Mouse (Mus musculus): ENCODE data around the gene Greb1. TPM values are rescaled to one million over a fixed set of nuclear protein-coding genes. Genes with fewer than 3 reads are reported as not detected.

Gene Greb1
- polyA plus RNA-seq, 1 experiment = 0.44 TPM

GRCm38 (mm10) chr12:16694783-16695182 lies 105.9 kb downstream of the Greb1 start:
- Histone ChIP-seq H3K79me2 (ENCODE audit: control insufficient read depth, insufficient read depth) (no peaks in the 10 kb centered on the region), H3ac (ENCODE audit: control insufficient read depth, insufficient read length) (no peak overlapping the region), H3K4me2 (ENCODE audit: low read depth) (no peak overlapping the region), H3K36me3 (ENCODE audit: control insufficient read depth, insufficient read depth) (no peaks in the 10 kb centered on the region), H3K4me3 (no peak overlapping the region), H3K27me3 (ENCODE audit: control insufficient read depth, insufficient read depth, insufficient read length) (peaks cover 5% of the 10 kb centered on the region)
- TF ChIP-seq REST (IDR thresholded peaks at IDR 0.05; ENCODE audit: insufficient read depth, insufficient read length) (no peak), MYOD1 (IDR thresholded peaks at IDR 0.05; ENCODE audit: control insufficient read depth in 1 of 3, insufficient read length in 2 of 3, low read depth in 2 of 3) (no peak), E2F4 (IDR thresholded peaks at IDR 0.05; ENCODE audit: insufficient read depth) (no peak), TCF12 (IDR thresholded peaks at IDR 0.05; ENCODE audit: insufficient read depth, poor library complexity, severe bottlenecking) (no peak), USF1 (IDR thresholded peaks at IDR 0.05; ENCODE audit: low read depth) (no peak), POLR2AphosphoS2 (IDR thresholded peaks at IDR 0.05; ENCODE audit: insufficient read length, low read depth) (no peak), CEBPB (IDR thresholded peaks at IDR 0.05; ENCODE audit: insufficient read depth, poor library complexity, severe bottlenecking) (no peak), TCF3 (IDR thresholded peaks at IDR 0.05; ENCODE audit: insufficient read length, low read depth) (no peak), POLR2A (IDR thresholded peaks at IDR 0.05; ENCODE audit: insufficient read length, low read depth) (no peak), MYOG (IDR thresholded peaks at IDR 0.05; ENCODE audit: control insufficient read depth in 1 of 3, insufficient read depth in 1 of 3, insufficient read length in 2 of 3, low read depth in 2 of 3) (no peak), MAX (IDR thresholded peaks at IDR 0.05; ENCODE audit: low read depth) (no peak), SRF (IDR thresholded peaks at IDR 0.05; ENCODE audit: control insufficient read depth, insufficient read length, low read depth) (no peak)

DNA sequence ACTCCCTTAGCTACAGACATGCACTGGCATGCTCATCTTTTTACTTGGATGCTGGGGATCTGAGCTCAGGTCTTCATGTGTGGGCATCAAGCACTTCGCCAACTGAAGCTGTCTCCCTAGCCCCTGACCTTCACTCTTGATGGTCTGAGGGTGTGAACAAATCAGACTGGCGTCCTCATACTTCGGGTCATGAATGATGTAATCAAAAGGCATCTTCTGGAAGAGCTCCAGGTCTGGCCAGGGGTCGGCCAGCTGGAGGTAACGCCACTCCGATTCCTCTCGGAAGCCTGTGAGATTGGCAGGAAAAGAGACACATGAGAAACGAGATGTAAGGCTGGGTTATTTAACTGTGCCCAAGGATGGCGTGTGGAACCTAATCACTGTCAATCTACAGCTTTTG lies 110.1 kb downstream of the Greb1 start:
- no peak overlapping the region for H3K4me3 ChIP-seq
- TF ChIP-seq CEBPB (IDR thresholded peaks at IDR 0.05; ENCODE audit: insufficient read depth, poor library complexity, severe bottlenecking) (no peak), MYOD1 (IDR thresholded peaks at IDR 0.05; ENCODE audit: control insufficient read depth in 1 of 3, insufficient read length in 2 of 3, low read depth in 2 of 3) (no peak), TCF12 (IDR thresholded peaks at IDR 0.05; ENCODE audit: insufficient read depth, poor library complexity, severe bottlenecking) (no peak)
- no peaks in the 10 kb centered on the region for H3K79me2 ChIP-seq (ENCODE audit: control insufficient read depth, insufficient read depth)
- H3K4me2 ChIP-seq (ENCODE audit: low read depth) = no peak overlapping the region
- peaks cover 8% of the 10 kb centered on the region for H3K27me3 ChIP-seq (ENCODE audit: control insufficient read depth, insufficient read depth, insufficient read length)
- no peak overlapping the region for H3ac ChIP-seq (ENCODE audit: control insufficient read depth, insufficient read length)
- no peaks in the 10 kb centered on the region for H3K36me3 ChIP-seq (ENCODE audit: control insufficient read depth, insufficient read depth)

DNA sequence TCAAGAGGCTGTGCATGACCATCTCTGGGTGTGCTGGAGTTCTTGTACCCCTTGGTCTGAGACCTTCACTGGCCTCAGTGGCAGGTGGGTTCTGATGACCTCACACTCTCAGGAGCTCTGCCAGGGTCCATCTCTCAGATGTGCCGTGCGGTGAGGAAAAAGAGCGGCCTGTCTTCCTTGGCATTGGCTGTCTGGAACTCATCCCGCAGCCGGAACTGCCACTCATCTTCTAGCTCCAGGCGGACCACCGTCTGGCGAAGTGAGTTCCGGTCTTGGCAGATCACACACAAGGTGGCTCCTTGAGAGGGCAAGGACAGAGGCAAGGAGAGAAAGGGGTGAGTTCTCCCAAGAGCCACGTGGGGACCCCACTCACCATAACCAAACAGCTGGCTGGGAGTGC lies 128.4 kb downstream of the Greb1 start:
- no peak overlapping the region for H3K4me2 ChIP-seq (ENCODE audit: low read depth)
- no peak overlapping the region for H3K4me3 ChIP-seq
- no peaks in the 10 kb centered on the region for H3K79me2 ChIP-seq (ENCODE audit: control insufficient read depth, insufficient read depth)
- H3K27me3 ChIP-seq (ENCODE audit: control insufficient read depth, insufficient read depth, insufficient read length) = peaks cover 12% of the 10 kb centered on the region
- H3K36me3 ChIP-seq (ENCODE audit: control insufficient read depth, insufficient read depth) = no peaks in the 10 kb centered on the region
- no peak for TF ChIP-seq CEBPB (IDR thresholded peaks at IDR 0.05; ENCODE audit: insufficient read depth, poor library complexity, severe bottlenecking)
- no peak for TF ChIP-seq POLR2A (IDR thresholded peaks at IDR 0.05; ENCODE audit: insufficient read length, low read depth)
- no peak for TF ChIP-seq SRF (IDR thresholded peaks at IDR 0.05; ENCODE audit: control insufficient read depth, insufficient read length, low read depth)
- TF ChIP-seq MAX (IDR thresholded peaks at IDR 0.05; ENCODE audit: low read depth) = no peak
- TF ChIP-seq MYOD1 (IDR thresholded peaks at IDR 0.05; ENCODE audit: control insufficient read depth in 1 of 3, insufficient read length in 2 of 3, low read depth in 2 of 3) = no peak
- TF ChIP-seq POLR2AphosphoS2 (IDR thresholded peaks at IDR 0.05; ENCODE audit: insufficient read length, low read depth) = no peak
- TF ChIP-seq TCF3 (IDR thresholded peaks at IDR 0.05; ENCODE audit: insufficient read length, low read depth) = no peak
- TF ChIP-seq USF1 (IDR thresholded peaks at IDR 0.05; ENCODE audit: low read depth) = no peak
- no peak for TF ChIP-seq REST (IDR thresholded peaks at IDR 0.05; ENCODE audit: insufficient read depth, insufficient read length)
- TF ChIP-seq TCF12 (IDR thresholded peaks at IDR 0.05; ENCODE audit: insufficient read depth, poor library complexity, severe bottlenecking) = no peak
- no peak for TF ChIP-seq E2F4 (IDR thresholded peaks at IDR 0.05; ENCODE audit: insufficient read depth)
- no peak for TF ChIP-seq MYOG (IDR thresholded peaks at IDR 0.05; ENCODE audit: control insufficient read depth in 1 of 3, insufficient read depth in 1 of 3, insufficient read length in 2 of 3, low read depth in 2 of 3)
- no peak overlapping the region for H3ac ChIP-seq (ENCODE audit: control insufficient read depth, insufficient read length)

DNA sequence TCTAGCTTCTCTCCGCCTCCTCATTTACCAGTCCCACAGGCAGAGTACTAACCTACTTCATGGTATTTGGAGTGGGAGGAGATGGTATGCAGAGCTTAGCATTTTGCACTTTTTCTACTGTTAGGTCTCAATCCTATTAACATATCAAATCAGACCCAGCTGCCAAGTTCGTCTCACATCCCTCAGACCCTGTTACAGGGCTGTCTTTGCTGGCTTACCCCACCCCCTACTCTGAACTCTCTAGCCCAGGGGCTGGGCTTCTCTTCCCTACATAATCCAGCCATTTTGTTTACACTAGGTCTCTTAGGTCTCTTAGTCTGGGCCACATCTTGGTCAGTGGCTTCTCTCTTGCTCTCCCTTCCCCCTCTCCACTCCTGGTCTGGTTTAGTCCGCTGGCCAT lies 131.5 kb downstream of the Greb1 start:
- TF ChIP-seq POLR2AphosphoS2 (IDR thresholded peaks at IDR 0.05; ENCODE audit: insufficient read length, low read depth) (no peak), MYOD1 (IDR thresholded peaks at IDR 0.05; ENCODE audit: control insufficient read depth in 1 of 3, insufficient read length in 2 of 3, low read depth in 2 of 3) (no peak), MAX (IDR thresholded peaks at IDR 0.05; ENCODE audit: low read depth) (no peak), USF1 (IDR thresholded peaks at IDR 0.05; ENCODE audit: low read depth) (no peak), CEBPB (IDR thresholded peaks at IDR 0.05; ENCODE audit: insufficient read depth, poor library complexity, severe bottlenecking) (no peak), SRF (IDR thresholded peaks at IDR 0.05; ENCODE audit: control insufficient read depth, insufficient read length, low read depth) (no peak), E2F4 (IDR thresholded peaks at IDR 0.05; ENCODE audit: insufficient read depth) (no peak), MYOG (IDR thresholded peaks at IDR 0.05; ENCODE audit: control insufficient read depth in 1 of 3, insufficient read depth in 1 of 3, insufficient read length in 2 of 3, low read depth in 2 of 3) (no peak), TCF3 (IDR thresholded peaks at IDR 0.05; ENCODE audit: insufficient read length, low read depth) (no peak), REST (IDR thresholded peaks at IDR 0.05; ENCODE audit: insufficient read depth, insufficient read length) (no peak), POLR2A (IDR thresholded peaks at IDR 0.05; ENCODE audit: insufficient read length, low read depth) (no peak), TCF12 (IDR thresholded peaks at IDR 0.05; ENCODE audit: insufficient read depth, poor library complexity, severe bottlenecking) (no peak)
- no peak overlapping the region for H3K4me3 ChIP-seq
- H3K4me2 ChIP-seq (ENCODE audit: low read depth) = no peak overlapping the region
- no peak overlapping the region for H3ac ChIP-seq (ENCODE audit: control insufficient read depth, insufficient read length)
- peaks cover 11% of the 10 kb centered on the region for H3K27me3 ChIP-seq (ENCODE audit: control insufficient read depth, insufficient read depth, insufficient read length)
- H3K36me3 ChIP-seq (ENCODE audit: control insufficient read depth, insufficient read depth) = no peaks in the 10 kb centered on the region
- H3K79me2 ChIP-seq (ENCODE audit: control insufficient read depth, insufficient read depth) = no peaks in the 10 kb centered on the region

- no peak for TF ChIP-seq MAX (IDR thresholded peaks at IDR 0.05; ENCODE audit: low read depth)
- no peak for TF ChIP-seq MYOD1 (IDR thresholded peaks at IDR 0.05; ENCODE audit: control insufficient read depth in 1 of 3, insufficient read length in 2 of 3, low read depth in 2 of 3)
- TF ChIP-seq MYOG (IDR thresholded peaks at IDR 0.05; ENCODE audit: control insufficient read depth in 1 of 3, insufficient read depth in 1 of 3, insufficient read length in 2 of 3, low read depth in 2 of 3) = no peak
- no peak for TF ChIP-seq TCF12 (IDR thresholded peaks at IDR 0.05; ENCODE audit: insufficient read depth, poor library complexity, severe bottlenecking)
- no peak for TF ChIP-seq POLR2A (IDR thresholded peaks at IDR 0.05; ENCODE audit: insufficient read length, low read depth)
- no peak for TF ChIP-seq TCF3 (IDR thresholded peaks at IDR 0.05; ENCODE audit: insufficient read length, low read depth)
- no peak for TF ChIP-seq SRF (IDR thresholded peaks at IDR 0.05; ENCODE audit: control insufficient read depth, insufficient read length, low read depth)
- TF ChIP-seq POLR2AphosphoS2 (IDR thresholded peaks at IDR 0.05; ENCODE audit: insufficient read length, low read depth) = no peak
- no peak for TF ChIP-seq E2F4 (IDR thresholded peaks at IDR 0.05; ENCODE audit: insufficient read depth)
- TF ChIP-seq CEBPB (IDR thresholded peaks at IDR 0.05; ENCODE audit: insufficient read depth, poor library complexity, severe bottlenecking) = no peak
- TF ChIP-seq REST (IDR thresholded peaks at IDR 0.05; ENCODE audit: insufficient read depth, insufficient read length) = no peak
- no peak for TF ChIP-seq USF1 (IDR thresholded peaks at IDR 0.05; ENCODE audit: low read depth)
- Histone ChIP-seq H3K4me2 (ENCODE audit: low read depth) (no peak overlapping the region), H3ac (ENCODE audit: control insufficient read depth, insufficient read length) (no peak overlapping the region)
Observed at GRCm38 (mm10) chr12:16665022-16665421, 135.7 kb downstream of the Greb1 start.

More at GRCm38 (mm10) chr12:16665022-16665421, 135.7 kb downstream of the Greb1 start:
- H3K27me3 ChIP-seq (ENCODE audit: control insufficient read depth, insufficient read depth, insufficient read length) = peaks cover 17% of the 10 kb centered on the region
- no peaks in the 10 kb centered on the region for H3K36me3 ChIP-seq (ENCODE audit: control insufficient read depth, insufficient read depth)
- no peaks in the 10 kb centered on the region for H3K79me2 ChIP-seq (ENCODE audit: control insufficient read depth, insufficient read depth)
- no peak overlapping the region for H3K4me3 ChIP-seq

All from myocyte (in vitro differentiated cells).